Mouse (Mus musculus) embryonic fibroblast, embryonic 13.5 days (primary cell): Measurements from ENCODE around the gene Dazap1. TPM values are rescaled to one million over a fixed set of nuclear protein-coding genes. Genes with fewer than 3 reads are reported as not detected.
A peak's percentile ranks its signal among the peaks of the same experiment; 100 is the strongest.

Source experiments
- H3K27ac ChIP-seq: 2 replicates; pipeline ENCODE4 v1.5.1; 2012; ENCODE audit warnings: low read length, control low read depth, inconsistent platforms; ENCODE audit not compliant: insufficient read depth
- H3K4me1 ChIP-seq: 2 replicates; pipeline ENCODE4 v1.6.1; 2011; ENCODE audit warnings: low read length; ENCODE audit not compliant: control insufficient read depth, insufficient read depth
- H3K4me3 ChIP-seq: 2 replicates; pipeline ENCODE4 v1.5.1; 2011; ENCODE audit warnings: mild to moderate bottlenecking, control low read depth, low read length; ENCODE audit not compliant: insufficient read depth
- CTCF ChIP-seq: IDR thresholded peaks from 2 replicates; pipeline ENCODE4 v1.5.1; 2011; ENCODE audit warnings: mild to moderate bottlenecking, control low read depth, low read length, moderate library complexity, borderline replicate concordance; ENCODE audit not compliant: insufficient read depth
- POLR2A ChIP-seq: IDR thresholded peaks from 2 replicates; pipeline ENCODE4 v1.6.1; 2011; ENCODE audit warnings: low read depth, mild to moderate bottlenecking, control low read depth, low read length, moderate library complexity
- polyA plus RNA-seq: library from polyadenylated mRNA; stranded (reverse); fragments of >200 nt; gene quantifications from 2 replicates; pipeline ENCODE4 v1.2.4, GENCODE M21; 2011; ENCODE audit warnings: low read depth; ENCODE audit not compliant: missing spikeins, insufficient read length

The Dazap1 gene
- polyA plus RNA-seq, 1 experiment = 142 TPM

- Histone ChIP-seq H3K27ac (no peak within 1 kb of the TSS), H3K4me3 (peak within 1 kb of the TSS; percentile 86), H3K4me1 (no peaks in the 10 kb centered on the region; the same call in 1 of the 2 replicates)
- TF ChIP-seq CTCF = no peak
- TF ChIP-seq POLR2A = peak; percentile 72
Measured at GRCm38 (mm10) chr10:80320340-80320760, 59.1 kb downstream of the Dazap1 start, which contains the start of gene 2310011J03Rik. TSS of gene 2310011J03Rik (minus strand) at chr10:80320537.

DNA sequence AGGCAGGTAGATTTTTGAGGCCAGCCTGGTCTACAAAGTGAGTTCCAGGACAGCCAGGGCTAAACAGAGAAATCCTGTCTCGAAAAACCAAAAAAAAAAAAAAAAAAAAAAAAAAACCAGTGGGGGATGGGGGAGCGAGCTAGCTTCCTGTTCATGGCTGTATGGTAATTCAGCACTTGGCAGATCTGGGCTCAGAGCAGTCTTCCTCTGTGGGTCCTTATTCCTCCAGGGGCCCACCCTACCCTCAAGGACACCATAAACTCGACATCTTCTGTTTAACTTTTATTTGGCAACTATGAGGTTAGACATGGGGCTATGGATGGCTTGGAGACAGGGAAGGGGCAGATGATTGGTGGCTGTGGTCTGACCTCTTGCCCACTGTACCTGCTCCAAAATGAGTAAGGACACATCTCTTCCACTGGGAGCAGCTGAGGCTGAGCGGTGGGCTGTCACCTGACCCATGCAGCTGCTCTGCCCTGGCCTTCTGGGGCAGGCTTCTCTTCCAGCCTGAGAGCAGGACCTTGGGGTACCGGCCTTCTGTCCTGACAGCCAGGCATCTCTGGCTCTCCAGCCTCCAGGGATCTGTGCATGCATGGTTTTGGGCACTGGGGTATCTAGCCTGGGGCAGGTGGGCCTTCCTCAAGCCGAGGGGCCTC lies 59.9 kb downstream of the Dazap1 start:
- Histone ChIP-seq H3K27ac (no peak overlapping the region), H3K4me1 (no peaks in the 10 kb centered on the region; the same call in 1 of the 2 replicates), H3K4me3 (no peak overlapping the region)
- TF ChIP-seq CTCF (no peak), POLR2A (no peak)

GRCm38 (mm10) chr10:80321670-80322581 lies 60.6 kb downstream of the Dazap1 start:
- Histone ChIP-seq H3K4me1 (no peaks in the 10 kb centered on the region; the same call in 1 of the 2 replicates), H3K4me3 (0 out of 2 replicates have a peak overlapping the region, but pooled peaks have one; percentile 49), H3K27ac (no peak overlapping the region)
- TF ChIP-seq POLR2A = no peak
- TF ChIP-seq CTCF = no peak

DNA sequence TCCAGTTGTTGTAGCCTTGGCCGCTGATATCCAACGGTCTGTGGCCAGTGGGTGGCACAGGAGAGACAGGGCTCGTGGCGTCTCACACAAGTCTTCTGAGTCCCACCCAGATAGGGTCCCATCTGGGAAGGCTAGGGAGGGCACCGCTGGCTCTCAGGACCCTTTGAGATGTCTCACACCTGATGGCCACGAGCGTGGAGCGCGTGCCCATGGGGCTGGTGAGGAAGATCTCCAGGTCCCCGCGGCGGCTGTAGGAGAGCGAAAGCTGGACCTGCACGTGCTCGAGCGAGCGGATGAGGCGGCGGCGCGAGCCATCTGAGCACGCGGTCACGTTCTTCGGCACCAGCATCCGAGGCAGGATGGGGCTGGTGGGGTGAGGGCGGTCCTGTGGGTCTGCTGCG lies 61.5 kb downstream of the Dazap1 start:
- Histone ChIP-seq H3K4me3 (peak overlapping the region; percentile 49), H3K4me1 (no peaks in the 10 kb centered on the region; the same call in 1 of the 2 replicates), H3K27ac (no peak overlapping the region)
- TF ChIP-seq POLR2A (no peak), CTCF (peak; percentile 35; the same call in 1 of the 2 replicates)

DNA sequence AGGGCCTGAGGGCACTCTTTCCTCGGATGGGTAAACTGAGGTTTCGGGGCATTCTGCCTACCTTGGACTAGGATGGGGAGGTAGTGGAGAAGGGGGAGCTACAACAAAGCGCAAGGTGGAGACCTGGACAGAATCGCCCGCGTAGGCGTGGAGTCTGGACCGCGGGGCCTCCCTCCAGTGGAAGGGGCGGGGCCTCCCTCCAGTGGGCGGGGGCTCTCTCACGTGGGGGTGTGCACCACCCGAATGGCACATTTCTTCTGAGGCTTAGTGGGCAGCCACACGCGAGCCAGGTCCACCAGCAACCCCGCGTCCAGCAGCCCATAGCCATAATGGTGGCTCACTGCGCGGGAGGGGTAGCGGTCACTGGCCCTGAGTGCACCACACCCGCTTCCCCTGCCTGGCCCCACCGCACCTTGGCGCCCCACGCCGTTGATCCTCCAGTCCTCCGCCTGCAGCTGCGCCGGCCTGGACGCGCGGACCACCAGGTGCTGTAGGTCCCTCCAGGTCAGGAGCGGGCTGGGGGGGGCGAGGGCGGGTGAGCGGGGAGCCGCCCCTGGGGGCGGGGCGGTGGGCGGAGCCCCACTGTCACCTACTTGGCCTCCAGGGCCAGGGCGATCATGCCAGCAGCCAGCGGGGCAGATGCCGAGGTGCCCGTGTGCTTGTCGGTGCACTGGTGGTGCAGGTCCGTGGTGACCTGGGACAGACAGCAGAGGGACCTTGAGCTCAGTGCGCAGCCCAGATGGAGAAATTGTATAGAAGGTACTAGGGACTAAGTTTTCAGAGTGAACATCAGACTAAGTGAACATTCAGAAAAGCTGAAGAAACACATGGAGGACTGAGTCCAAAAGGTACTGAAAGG lies 62.2 kb downstream of the Dazap1 start:
- peak overlapping the region; percentile 49 for H3K4me3 ChIP-seq
- no peak overlapping the region for H3K27ac ChIP-seq
- TF ChIP-seq CTCF = no peak
- TF ChIP-seq POLR2A = peak; percentile 55
- no peaks in the 10 kb centered on the region; the same call in 1 of the 2 replicates for H3K4me1 ChIP-seq

- H3K27ac ChIP-seq = no peak overlapping the region
- H3K4me1 ChIP-seq = no peaks in the 10 kb centered on the region; the same call in 1 of the 2 replicates
- TF ChIP-seq CTCF = no peak
- no peak for TF ChIP-seq POLR2A
- H3K4me3 ChIP-seq = no peak overlapping the region; the same call in 1 of the 2 replicates
Measured at GRCm38 (mm10) chr10:80324120-80325037, 63.1 kb downstream of the Dazap1 start.

DNA sequence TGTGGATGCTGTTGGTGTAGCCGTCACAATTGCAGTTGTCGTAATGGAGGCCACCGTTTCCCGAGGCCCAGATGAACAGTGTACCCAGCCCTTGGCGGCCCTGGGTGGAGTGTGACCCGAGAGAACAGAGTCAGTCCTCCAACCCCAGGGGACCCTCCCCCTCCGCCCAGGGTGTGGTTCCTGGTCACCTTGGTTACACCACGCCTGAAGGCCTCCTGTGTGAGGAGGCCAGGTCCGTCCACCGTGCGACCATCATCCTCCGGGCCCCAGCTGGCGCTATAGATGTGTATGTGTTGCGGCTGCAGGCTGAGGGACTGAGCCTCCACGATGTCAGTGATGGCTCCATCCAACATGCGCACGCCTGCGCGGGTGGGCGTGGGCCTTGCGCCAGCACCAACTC lies 63.8 kb downstream of the Dazap1 start:
- H3K4me3 ChIP-seq = no peak overlapping the region
- no peak for TF ChIP-seq CTCF
- TF ChIP-seq POLR2A = no peak
- no peaks in the 10 kb centered on the region for H3K4me1 ChIP-seq
- no peak overlapping the region for H3K27ac ChIP-seq

GRCm38 (mm10) chr10:80329273-80330081 lies 68.2 kb downstream of the Dazap1 start, which contains the start of the genes Pcsk4 and Reep6:
TSS of gene Pcsk4 (minus strand) at chr10:80329498.
TSS of gene Reep6 (plus strand) at chr10:80329953.
- H3K4me3 ChIP-seq = peak within 1 kb of the TSS; percentile 31
- H3K27ac ChIP-seq = no peak within 1 kb of the TSS
- no peak for TF ChIP-seq POLR2A
- no peak for TF ChIP-seq CTCF
- no peaks in the 10 kb centered on the region for H3K4me1 ChIP-seq
